Mouse (Mus musculus) cerebellum, postnatal 25 days (tissue): ENCODE measurements around the gene Atf2.

Source experiments
- DNase-seq, 2 experiments: peaks; one replicate each; pipeline ENCODE4 v3.0.0; 2021; ENCODE audit warnings: mixed read lengths in 2 of 2

The Atf2 gene

GRCm38 (mm10) chr2:73774786-73775682 is 117.4 kb downstream of the Atf2 start, which contains the start of gene Chn1:
TSS of gene Chn1 (minus strand) at chr2:73775346.
- DNase-seq: peak; percentile 72 to 84

GRCm38 (mm10) chr2:73772945-73773344 is 119.5 kb downstream of the Atf2 start:
- DNase-seq: no peak

GRCm38 (mm10) chr2:73768669-73769068 is 123.8 kb downstream of the Atf2 start:
- DNase-seq: no peak
